Mouse (Mus musculus): Measurements from ENCODE around the gene Setd2.

DNA sequence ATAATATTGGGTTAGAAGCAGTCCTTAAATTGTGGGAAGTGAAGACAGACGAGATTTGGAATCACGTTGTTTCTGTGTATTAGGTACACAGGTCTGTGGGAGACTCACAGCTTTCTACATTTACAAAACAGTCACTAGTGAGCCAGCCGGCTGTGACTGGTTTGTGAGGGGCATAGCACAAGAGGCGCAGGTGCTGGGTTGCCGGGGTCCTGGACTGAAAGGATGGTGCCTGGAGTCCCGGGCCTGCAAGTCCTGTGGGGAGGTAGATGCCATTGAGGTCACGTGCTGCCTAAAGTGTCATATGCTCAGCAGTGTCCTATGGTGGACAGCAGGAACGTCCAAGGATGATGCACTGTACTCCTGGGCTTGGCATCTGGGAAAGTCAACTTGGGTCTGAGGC lies 134.0 kb downstream of the Setd2 start:
- TF ChIP-seq CTCF (IDR thresholded peaks at IDR 0.05; ENCODE audit: borderline replicate concordance, extremely low read depth, insufficient read depth, insufficient read length) (no peak), POLR2A (IDR thresholded peaks at IDR 0.05; ENCODE audit: borderline replicate concordance, extremely low read depth, insufficient read depth, insufficient read length, poor library complexity, severe bottlenecking) (no peak)

All from brain, embryonic 14.5 days (tissue).